Mouse (Mus musculus) kidney, embryonic 16.5 days (tissue): Measurements from ENCODE around the gene Ninj2. TPM values are rescaled to one million over a fixed set of nuclear protein-coding genes. Genes with fewer than 3 reads are reported as not detected.

Experiments
- ATAC-seq: fragments of 200-750 bp; cut with Nextera tagmentation; 2 replicates; pipeline ENCODE4 v1.8.0; 2017; ENCODE audit warnings: moderate TSS enrichment; ENCODE audit not compliant: low FRiP score, low TSS enrichment
- H3K27ac ChIP-seq: fragments of 300-500 bp; sonication (generic); 2 replicates; pipeline ENCODE4 v1.5.1; 2014; ENCODE audit warnings: low read length
- H3K27me3 ChIP-seq: fragments of 300-500 bp; sonication (generic); 2 replicates; pipeline ENCODE4 v1.6.1; 2014; ENCODE audit warnings: low read length, control low read depth, mixed read lengths; ENCODE audit not compliant: insufficient read depth
- H3K36me3 ChIP-seq: fragments of 300-500 bp; sonication (generic); 2 replicates; pipeline ENCODE4 v1.6.1; 2014; ENCODE audit warnings: low read length, control low read depth, mixed read lengths; ENCODE audit not compliant: insufficient read depth
- H3K4me1 ChIP-seq: fragments of 300-500 bp; sonication (generic); 2 replicates; pipeline ENCODE4 v1.6.1; 2014; ENCODE audit warnings: low read length, control low read depth, mixed read lengths; ENCODE audit not compliant: insufficient read depth
- H3K4me2 ChIP-seq: fragments of 300-500 bp; sonication (generic); replicated peaks from 2 replicates; pipeline ENCODE4 v1.6.1; 2014; ENCODE audit warnings: low read depth, low read length
- H3K4me3 ChIP-seq: fragments of 300-500 bp; sonication (generic); 2 replicates; pipeline ENCODE4 v1.5.1; 2014; ENCODE audit warnings: mild to moderate bottlenecking, low read length
- H3K9ac ChIP-seq: fragments of 300-500 bp; sonication (generic); replicated peaks from 2 replicates; pipeline ENCODE4 v1.6.1; 2014; ENCODE audit warnings: low read length
- H3K9me3 ChIP-seq: fragments of 300-500 bp; sonication (generic); 2 replicates; pipeline ENCODE4 v1.6.1; 2016; ENCODE audit warnings: low read length, control low read depth
- WGBS: fragments of 180-500 bp; shearing (Covaris S2); extraction: QIAGEN DNeasy Blood & Tissue Kit; methylation state at CpG from one replicate; pipeline ENCODE4 v1.1.7; 2014; 5-methylcytosine and 5-hydroxymethylcytosine counted together
- polyA plus RNA-seq: library from polyadenylated mRNA; unstranded; fragments of >200 nt; fragmentation: Nextera tagmentation; extraction: Ambion mirVana; gene quantifications from 2 replicates; pipeline ENCODE4 v1.2.1, GENCODE M21; 2015

Ninj2 gene
- polyA plus RNA-seq, 1 experiment from 2014 or later = 0.19 TPM

DNA sequence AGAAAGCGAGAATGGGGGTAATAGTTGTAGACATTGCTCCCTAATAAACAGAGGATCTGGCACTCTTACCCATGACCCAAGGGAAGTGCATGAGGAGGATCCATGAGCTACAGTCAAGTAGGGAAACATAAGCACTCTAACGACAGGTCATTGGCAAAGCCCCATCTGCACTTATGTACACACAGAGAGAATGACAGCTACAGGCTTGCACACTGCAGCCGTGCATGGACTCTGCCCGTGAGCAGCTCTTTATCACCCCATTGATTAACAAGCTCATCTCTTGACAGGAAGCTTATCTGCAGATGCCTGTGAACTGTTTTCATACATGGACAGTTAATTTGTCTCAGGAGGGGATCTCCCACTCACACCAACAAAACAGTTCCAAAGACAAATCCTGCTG is 74.4 kb downstream of the Ninj2 start:
- H3K27me3 ChIP-seq = no peaks in the 10 kb centered on the region
- H3K27ac ChIP-seq = no peak overlapping the region
- ATAC-seq = no peak
- no peaks in the 10 kb centered on the region for H3K36me3 ChIP-seq
- H3K9ac ChIP-seq = no peak overlapping the region
- H3K4me3 ChIP-seq = no peak overlapping the region
- no peaks in the 10 kb centered on the region for H3K4me1 ChIP-seq
- WGBS = 56% methylated on average over 4 of the region's 4 CpGs
- no peak overlapping the region for H3K4me2 ChIP-seq
- no peaks in the 10 kb centered on the region for H3K9me3 ChIP-seq

DNA sequence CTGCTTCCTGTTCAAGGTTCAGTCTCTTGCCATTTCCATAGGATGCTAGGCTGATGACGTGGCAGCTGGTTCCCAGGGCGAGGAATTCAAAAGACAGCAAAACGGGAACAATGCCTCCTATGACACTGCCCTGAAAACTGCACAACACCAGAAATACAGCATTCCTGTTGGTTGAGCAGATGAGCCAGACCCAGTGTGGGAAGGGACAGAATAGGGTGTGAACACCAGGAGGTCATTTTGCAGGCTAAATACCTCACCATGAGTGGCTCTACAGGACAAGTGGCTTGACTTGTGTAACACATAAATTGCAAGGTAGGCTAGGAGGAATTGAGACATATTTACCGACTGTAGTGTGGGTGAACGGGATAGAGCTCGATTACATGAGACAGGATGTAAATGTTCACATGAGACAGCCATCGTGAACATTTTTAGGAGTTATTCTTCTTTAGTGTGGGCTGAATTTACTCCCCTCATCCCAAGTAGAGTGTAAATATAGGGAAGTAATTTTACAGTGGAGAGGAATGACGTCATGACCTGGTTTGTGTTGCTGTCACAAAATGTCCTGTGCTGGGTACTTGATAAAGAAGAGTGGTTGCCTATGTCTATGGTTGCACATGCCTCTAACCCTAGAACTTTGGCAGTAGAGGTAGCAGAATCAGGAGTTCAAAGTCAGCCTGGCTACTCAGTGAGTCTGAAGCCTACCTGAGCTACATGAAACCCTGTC is 79.3 kb downstream of the Ninj2 start:
- Histone ChIP-seq H3K4me3 (no peak overlapping the region), H3K4me2 (no peak overlapping the region), H3K27ac (no peak overlapping the region), H3K9ac (no peak overlapping the region), H3K27me3 (no peaks in the 10 kb centered on the region), H3K36me3 (no peaks in the 10 kb centered on the region), H3K9me3 (no peaks in the 10 kb centered on the region), H3K4me1 (no peaks in the 10 kb centered on the region)
- 85% methylated on average over 8 of the region's 8 CpGs for WGBS
- no peak for ATAC-seq

DNA sequence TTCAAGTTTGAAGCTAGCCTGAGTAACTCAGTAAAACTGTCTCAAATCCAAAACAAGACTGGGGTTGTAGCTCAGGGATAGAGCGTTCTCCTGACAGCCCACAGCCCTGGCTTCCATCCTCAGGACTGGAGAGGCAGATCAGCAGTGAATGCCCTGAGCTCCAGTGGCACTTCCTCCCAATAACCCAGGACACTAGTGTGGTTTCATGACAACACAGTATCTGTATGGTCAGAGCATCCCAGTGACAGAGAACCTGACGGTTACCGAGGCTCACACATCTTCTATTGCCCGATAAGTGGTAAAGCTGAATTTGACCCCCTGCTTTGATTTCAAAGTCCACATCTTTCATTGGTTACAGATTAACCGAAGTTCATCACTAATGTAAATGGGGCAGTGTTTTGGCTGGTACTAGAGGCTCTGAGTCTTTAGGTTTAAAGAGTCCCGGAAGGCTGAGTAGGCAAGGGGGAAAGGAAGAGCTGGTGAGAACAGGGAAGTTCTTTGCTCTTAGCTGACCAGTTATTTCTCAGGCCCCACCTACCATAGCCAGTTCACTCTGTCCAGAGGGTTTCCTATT is 81.0 kb downstream of the Ninj2 start:
- 73% methylated on average over 6 of the region's 6 CpGs for WGBS
- peak overlapping the region; percentile 37; the same call in 1 of the 2 replicates for H3K27ac ChIP-seq
- H3K9ac ChIP-seq = no peak overlapping the region
- H3K27me3 ChIP-seq = no peaks in the 10 kb centered on the region
- no peaks in the 10 kb centered on the region for H3K4me1 ChIP-seq
- peak; percentile 86 for ATAC-seq
- no peaks in the 10 kb centered on the region for H3K9me3 ChIP-seq
- no peak overlapping the region for H3K4me3 ChIP-seq
- no peaks in the 10 kb centered on the region for H3K36me3 ChIP-seq
- H3K4me2 ChIP-seq = no peak overlapping the region

DNA sequence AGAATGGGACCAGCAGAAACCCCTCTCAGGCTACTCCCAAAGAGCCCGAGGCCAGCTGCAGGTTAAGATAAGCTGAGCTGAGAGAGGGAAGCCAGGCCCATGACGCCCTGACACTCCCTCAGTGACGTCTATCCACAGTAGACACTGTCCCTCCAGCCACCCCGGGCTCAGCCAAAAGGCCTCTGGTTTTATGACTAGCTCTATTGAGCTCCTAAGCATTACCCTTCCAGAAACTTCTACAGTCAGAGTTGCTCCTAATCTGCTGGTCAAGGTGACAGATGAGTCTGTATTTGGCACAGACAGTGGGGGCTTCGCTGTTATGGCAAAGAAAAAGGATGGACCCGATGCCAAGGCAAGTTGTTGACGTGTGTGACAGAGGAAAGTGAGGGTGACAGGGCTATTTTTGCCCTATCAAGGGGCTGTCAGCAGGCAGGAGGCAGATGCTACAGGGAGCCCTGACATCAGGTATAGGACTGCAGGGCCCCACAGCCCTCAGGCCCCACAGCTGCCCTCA is 81.5 kb downstream of the Ninj2 start:
- peak overlapping the region; percentile 37; the same call in 1 of the 2 replicates for H3K27ac ChIP-seq
- H3K4me3 ChIP-seq = no peak overlapping the region
- H3K27me3 ChIP-seq = no peaks in the 10 kb centered on the region
- no peak overlapping the region for H3K9ac ChIP-seq
- H3K36me3 ChIP-seq = no peaks in the 10 kb centered on the region
- no peaks in the 10 kb centered on the region for H3K9me3 ChIP-seq
- no peak; the same call in 1 of the 2 replicates for ATAC-seq
- H3K4me2 ChIP-seq = no peak overlapping the region
- H3K4me1 ChIP-seq = no peaks in the 10 kb centered on the region
- 52% methylated on average over 7 of the region's 7 CpGs for WGBS

DNA sequence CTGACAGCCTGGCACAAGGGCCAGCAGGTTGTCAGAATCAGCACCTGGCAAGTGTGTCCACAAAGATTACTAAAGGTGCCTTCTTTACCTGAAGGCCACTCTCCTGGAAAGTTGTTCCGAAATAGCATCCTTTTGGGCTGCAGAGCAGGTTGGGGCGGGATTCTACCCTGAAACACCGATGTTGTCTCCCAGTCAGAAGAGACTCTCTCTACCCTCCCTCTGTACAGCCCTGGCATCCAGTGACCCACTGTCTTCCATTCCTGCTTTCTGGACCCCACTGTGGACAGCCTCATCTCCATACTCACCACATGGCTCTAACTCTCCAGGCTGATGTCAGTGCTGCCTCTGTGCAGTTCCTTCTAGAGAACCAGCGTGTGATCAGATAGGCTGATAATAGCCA is 82.5 kb downstream of the Ninj2 start:
- Histone ChIP-seq H3K9ac (no peak overlapping the region), H3K27ac (no peak overlapping the region), H3K9me3 (no peaks in the 10 kb centered on the region), H3K27me3 (no peaks in the 10 kb centered on the region), H3K4me3 (no peak overlapping the region), H3K4me1 (no peaks in the 10 kb centered on the region), H3K36me3 (no peaks in the 10 kb centered on the region), H3K4me2 (no peak overlapping the region)
- 93% methylated on average over 4 of the region's 4 CpGs for WGBS
- no peak for ATAC-seq

DNA sequence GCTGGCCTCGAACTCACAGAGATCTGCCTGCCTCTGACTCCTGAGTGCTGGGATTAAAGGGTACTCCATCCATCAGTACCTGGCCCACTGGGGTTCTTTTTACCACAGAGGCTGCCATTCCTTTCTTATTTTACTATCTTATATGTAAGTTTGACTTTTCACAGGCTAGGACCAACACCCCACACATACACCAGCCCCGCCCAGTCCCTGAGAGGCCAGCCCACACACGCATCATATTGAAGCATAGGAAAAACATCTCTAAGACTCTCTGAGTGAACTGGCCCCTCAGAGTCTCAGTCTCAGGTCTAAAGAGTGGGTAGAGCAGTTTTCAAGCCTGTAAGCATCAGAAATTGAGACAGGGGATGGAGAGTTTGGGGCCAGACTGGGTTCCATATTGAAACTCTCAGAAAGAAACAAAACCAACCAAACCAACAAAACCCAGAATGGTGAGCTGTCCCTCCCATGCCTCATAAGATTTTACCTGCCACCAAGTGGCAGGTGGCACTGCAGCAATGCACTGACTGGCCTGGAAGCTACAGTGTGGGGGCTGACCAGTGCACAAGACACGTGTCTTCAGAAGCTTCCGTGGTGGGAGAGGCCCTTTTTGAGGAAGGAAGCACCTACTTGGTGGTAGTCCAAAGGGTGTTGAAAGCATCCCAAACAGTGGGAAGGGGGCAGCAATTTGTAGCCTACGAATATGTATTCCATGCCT is 86.0 kb downstream of the Ninj2 start:
- Histone ChIP-seq H3K9me3 (no peaks in the 10 kb centered on the region), H3K9ac (no peak overlapping the region), H3K4me2 (no peak overlapping the region), H3K27ac (no peak overlapping the region), H3K36me3 (no peaks in the 10 kb centered on the region), H3K27me3 (no peaks in the 10 kb centered on the region), H3K4me1 (no peaks in the 10 kb centered on the region), H3K4me3 (no peak overlapping the region)
- 91% methylated on average over 6 of the region's 6 CpGs for whole genome bisulfite sequencing
- no peak for ATAC-seq

DNA sequence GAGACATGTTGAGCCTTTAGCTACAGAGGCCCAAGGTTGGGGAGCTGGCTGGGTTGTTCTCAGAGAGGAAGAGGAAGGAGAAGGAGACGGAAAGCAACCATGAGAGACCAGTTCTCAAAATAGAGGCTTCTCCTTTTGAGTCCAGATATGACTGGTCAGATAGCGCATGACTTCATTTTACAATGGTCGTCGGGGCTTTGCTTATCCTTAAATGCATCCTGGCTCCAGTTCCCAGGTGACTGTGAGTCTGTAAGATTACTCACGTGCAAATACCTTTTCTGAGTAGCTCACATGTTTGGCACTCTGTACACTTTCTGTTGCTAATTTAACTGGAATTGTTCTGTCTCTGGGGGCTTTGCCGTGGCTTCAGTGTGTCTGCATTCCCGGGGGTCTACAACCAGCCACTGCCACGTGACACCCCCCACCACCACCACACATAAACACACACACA is 86.6 kb downstream of the Ninj2 start:
- no peak for ATAC-seq
- Histone ChIP-seq H3K36me3 (no peaks in the 10 kb centered on the region), H3K27me3 (no peaks in the 10 kb centered on the region), H3K9me3 (no peaks in the 10 kb centered on the region), H3K4me2 (no peak overlapping the region), H3K4me1 (no peaks in the 10 kb centered on the region), H3K9ac (no peak overlapping the region), H3K4me3 (no peak overlapping the region), H3K27ac (no peak overlapping the region)
- 79% methylated on average over 8 of the region's 8 CpGs for whole genome bisulfite sequencing

DNA sequence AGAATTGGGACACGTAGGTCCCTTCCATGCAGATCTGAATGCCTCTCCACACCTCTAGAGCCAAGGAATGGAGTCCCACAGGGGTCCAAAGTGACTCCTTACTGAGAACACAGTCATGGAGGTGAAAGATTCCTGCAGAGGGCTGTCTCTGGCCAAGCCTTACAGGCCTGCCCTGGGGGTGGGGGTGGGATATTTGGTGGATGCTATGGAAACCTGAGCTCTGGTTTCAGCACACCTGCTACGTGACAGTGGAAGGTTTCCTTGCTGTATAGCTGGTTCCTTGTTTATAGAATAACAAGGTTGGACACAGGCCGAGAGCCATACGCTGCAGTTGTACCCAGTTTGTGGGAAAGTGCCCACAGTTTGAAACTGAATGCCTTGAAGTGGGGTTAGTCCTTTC is 87.3 kb downstream of the Ninj2 start:
- no peak overlapping the region for H3K4me3 ChIP-seq
- no peaks in the 10 kb centered on the region for H3K9me3 ChIP-seq
- H3K4me2 ChIP-seq = no peak overlapping the region
- no peak overlapping the region for H3K27ac ChIP-seq
- WGBS = 58% methylated on average over 4 of the region's 4 CpGs
- H3K27me3 ChIP-seq = no peaks in the 10 kb centered on the region
- no peak for ATAC-seq
- H3K9ac ChIP-seq = no peak overlapping the region
- no peaks in the 10 kb centered on the region for H3K4me1 ChIP-seq
- H3K36me3 ChIP-seq = no peaks in the 10 kb centered on the region

DNA sequence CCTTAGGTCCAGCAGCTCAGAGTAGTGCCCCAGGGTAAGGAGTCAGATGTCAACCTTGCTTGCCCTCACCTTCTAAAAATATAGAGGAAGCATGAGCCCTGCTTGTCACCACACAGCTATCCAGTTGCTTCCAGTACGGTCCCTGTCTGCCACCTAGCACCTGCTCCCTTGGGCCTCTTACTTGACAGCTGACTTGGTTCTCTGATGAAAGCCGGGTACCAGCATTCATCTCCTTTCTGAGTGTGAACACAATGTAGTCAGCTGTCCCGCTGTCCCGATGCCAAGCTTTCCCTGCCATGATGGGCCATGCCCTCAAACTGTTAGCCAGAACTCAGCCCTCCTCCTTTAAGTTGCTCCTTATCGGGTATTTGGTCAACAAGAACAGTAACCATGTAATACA is 89.0 kb downstream of the Ninj2 start:
- 84% methylated on average over 5 of the region's 5 CpGs for WGBS
- no peaks in the 10 kb centered on the region for H3K27me3 ChIP-seq
- no peaks in the 10 kb centered on the region for H3K36me3 ChIP-seq
- no peak for ATAC-seq
- H3K4me1 ChIP-seq = no peaks in the 10 kb centered on the region
- no peak overlapping the region for H3K4me3 ChIP-seq
- H3K9ac ChIP-seq = no peak overlapping the region
- H3K9me3 ChIP-seq = no peaks in the 10 kb centered on the region
- H3K27ac ChIP-seq = no peak overlapping the region
- H3K4me2 ChIP-seq = no peak overlapping the region

DNA sequence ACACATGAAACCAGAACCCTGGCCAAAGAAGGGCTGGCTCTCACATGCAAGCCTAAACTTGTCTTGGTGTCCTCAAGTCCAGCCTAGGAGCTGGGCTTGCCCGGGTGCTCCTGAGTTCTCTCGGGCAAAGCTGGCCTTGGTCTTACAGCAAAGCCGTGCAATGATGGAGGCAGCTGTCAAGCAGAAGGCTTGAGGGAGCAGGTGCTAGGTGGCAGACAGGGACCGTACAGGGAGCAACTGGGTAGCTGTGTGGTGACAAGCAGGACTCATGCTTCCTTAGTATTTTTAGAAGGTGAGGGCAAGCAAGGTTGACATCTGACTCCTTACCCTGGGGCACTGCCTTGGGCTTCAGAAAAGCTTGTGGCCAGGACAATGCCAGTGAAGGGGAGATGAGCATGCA is 90.6 kb downstream of the Ninj2 start:
- 90% methylated on average over 4 of the region's 4 CpGs for WGBS
- no peak overlapping the region for H3K4me3 ChIP-seq
- H3K9ac ChIP-seq = no peak overlapping the region
- H3K9me3 ChIP-seq = no peaks in the 10 kb centered on the region
- H3K27ac ChIP-seq = no peak overlapping the region
- H3K27me3 ChIP-seq = no peaks in the 10 kb centered on the region
- peaks cover 14% of the 10 kb centered on the region for H3K4me1 ChIP-seq
- ATAC-seq = no peak
- H3K4me2 ChIP-seq = no peak overlapping the region
- H3K36me3 ChIP-seq = no peaks in the 10 kb centered on the region
